Mouse (Mus musculus) right cerebral cortex, postnatal 14 days (tissue): ENCODE measurements around the gene Gipc3.

Experiments
- DNase-seq: peaks from one replicate; pipeline ENCODE4 v3.0.0; 2022

Gipc3 gene

GRCm38 (mm10) chr10:81344421-81345161 is 1.5 kb upstream of the Gipc3 start:
- DNase-seq = no peak

- peak; percentile 78 for DNase-seq
Measured at GRCm38 (mm10) chr10:81341333-81341949, 1.6 kb downstream of the Gipc3 start.

DNA sequence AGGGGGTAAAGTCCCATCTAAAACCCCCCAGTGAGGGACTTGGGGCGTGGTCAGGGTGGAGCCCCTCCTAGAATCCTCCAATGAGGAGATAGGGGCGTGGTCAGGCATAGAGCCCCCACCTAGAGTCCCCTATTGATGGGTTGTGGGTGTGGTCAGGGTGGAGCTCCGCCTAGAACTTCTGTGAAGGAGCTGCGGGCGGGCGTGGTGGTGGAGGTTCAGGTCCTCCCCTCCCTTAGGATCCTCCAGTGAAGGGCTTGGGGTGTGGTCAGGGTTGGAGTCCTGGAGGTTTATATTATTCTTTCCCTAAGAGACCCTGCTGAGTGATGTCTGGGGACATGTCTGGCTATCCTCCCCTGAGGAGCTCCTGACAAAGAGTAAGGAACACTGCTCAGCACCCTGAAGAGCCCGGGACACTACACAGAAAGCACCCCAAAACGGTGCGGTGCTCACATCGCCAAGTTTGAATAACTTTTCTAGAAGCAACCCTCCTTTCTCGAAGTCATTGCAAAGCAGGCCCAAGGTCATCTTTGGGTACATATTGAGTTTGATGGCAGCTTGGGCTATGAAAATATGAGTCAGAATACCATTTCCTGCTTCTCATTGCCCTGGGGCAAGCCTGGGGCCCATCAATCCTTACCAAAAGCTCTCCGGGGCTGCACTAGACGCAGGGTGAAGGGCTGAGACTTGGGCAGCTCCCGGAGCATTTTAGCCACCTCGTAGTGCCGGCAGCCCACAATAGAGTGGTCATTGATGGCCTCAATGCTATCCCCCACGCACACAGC is 2.3 kb downstream of the Gipc3 start:
- DNase-seq = no peak

DNA sequence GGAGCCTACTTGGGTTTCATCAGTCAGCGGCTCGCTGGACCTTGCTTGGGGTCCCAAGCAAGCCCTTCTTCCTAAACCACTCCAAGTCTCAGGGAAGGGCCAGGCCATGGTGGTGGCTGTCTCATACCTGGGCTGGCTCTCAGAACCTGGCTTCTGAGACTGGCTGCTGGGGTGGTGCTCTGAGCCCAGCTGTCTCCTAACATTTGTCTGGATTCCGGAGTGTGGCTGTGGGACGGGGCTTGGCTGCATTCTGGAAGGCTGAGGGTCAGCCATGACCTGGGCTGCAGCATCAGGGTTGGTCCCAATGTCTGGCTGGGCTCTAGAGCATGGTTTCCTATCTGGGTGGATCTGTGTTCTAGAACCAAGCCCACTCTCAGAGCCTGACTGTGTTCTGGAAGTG is 6.5 kb downstream of the Gipc3 start:
- no peak for DNase-seq

DNA sequence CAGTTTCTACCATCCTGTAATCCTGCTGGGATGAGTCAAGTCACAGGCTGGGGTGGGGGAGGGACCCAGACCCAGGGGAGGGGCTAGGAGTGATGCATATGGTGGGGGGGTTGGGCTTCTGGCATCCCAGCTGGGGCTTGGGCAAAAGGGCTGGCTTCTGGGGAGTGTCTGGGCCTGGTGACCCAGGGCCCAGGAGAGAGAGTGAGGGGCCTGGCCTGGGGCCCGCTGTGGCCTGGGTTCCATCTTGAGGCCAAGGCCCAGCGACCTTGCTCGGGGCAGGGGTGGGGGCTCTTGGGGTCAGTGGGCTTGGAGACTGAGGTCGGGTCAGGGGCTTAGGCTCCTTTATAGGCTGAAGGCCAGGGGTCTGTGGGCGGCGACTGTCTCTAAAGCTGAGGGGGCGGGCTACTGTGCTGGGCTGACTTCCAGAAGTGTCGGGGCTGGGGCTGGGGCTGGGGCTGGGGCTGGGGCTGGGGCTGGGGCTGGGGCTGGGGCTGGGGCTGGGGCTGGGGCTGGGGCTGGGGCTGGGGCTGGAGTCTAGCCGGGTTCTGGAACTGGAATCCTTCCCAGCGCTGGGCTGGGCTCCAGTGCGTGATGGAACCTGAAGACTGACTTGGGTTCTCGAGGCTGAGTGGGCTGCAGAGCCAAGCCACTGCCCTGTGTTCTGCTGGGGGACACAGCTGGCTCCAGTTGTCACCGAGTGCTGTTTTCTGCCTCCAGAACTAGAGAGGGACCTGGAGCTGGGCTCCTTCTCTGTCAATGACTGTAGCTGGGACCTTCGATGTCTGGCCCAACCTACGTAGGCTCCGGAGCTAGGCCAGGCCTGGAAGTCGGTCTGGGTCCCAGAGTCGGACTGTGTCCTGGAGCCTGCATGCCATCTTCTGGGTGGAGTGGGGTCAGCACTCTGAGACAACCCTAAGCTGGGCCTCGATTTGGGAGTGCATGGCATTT is 7.4 kb downstream of the Gipc3 start:
- DNase-seq = no peak

DNA sequence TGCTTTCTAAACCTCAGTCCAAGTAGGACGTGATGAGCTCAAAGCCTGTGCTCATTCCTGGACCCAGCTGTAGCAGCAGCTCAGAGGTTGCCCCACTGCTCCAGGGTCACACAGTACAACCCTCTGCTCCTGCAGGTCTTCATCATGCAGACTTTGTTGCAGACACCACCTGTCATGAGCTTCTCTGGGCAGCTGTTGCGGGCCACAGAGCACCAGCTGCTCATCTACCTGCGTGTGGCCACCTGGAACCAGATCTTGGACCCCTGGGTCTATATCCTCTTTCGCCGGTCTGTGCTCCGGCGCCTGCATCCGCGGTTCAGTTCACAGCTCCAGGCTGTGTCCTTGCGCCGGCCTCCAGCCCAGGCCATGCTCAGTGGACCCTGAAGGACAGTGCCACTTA is 8.7 kb downstream of the Gipc3 start:
- no peak for DNase-seq

GRCm38 (mm10) chr10:81332277-81332676 is 10.8 kb downstream of the Gipc3 start:
- DNase-seq = no peak

GRCm38 (mm10) chr10:81330007-81330406 is 13.1 kb downstream of the Gipc3 start:
- DNase-seq = no peak

GRCm38 (mm10) chr10:81329194-81329975 is 13.7 kb downstream of the Gipc3 start:
- no peak for DNase-seq

DNA sequence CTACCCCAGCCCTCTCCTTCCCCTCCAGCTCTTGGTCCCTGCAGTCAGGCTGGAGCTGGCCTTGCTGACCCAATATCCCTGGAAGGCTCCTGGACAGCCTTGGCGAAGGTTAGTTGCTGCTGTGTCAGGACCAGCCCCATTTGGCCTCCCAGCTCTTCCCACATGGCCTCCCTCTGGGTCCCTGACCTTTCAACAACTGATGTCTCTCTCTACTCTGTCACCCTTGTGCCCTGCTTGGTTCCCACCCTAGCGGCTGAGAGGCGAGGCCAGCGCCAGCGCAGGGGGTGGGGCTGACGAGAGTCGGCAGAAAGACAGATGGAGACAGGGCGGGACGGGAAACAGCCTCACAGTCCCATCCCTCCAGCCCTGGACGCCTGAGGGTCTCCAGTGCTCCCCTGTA is 14.7 kb downstream of the Gipc3 start, which contains the start of gene Tbxa2r:
TSS of gene Tbxa2r (plus strand) at position 346 of the 400 bp plus-strand sequence.
- no peak for DNase-seq

DNA sequence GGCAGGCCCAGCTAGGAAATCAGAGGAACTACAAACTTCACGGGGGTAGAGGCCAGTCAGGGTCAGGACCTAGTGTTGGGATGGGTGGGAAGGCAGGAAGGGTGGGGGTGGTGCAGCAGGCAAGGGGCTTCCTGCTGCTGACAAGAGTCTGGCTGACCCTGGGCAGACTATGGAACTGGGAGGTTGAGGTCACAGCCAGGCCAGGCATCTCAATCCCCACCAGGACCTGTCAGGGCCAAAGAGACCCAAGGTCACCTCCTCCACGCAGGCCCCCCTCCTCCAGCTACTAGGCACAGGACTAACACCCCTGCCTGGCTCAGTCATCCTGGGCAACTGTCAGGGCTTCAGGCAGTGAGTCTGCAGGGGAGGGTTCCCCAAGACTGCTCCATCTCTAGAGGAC is 15.1 kb downstream of the Gipc3 start:
- DNase-seq = no peak

- no peak for DNase-seq
Measured at GRCm38 (mm10) chr10:81326858-81327257, 16.2 kb downstream of the Gipc3 start.

- no peak for DNase-seq
Measured at GRCm38 (mm10) chr10:81325781-81326180, 17.3 kb downstream of the Gipc3 start.

- DNase-seq = no peak
Measured at GRCm38 (mm10) chr10:81325176-81325575, 17.9 kb downstream of the Gipc3 start.

GRCm38 (mm10) chr10:81323791-81324530 is 19.1 kb downstream of the Gipc3 start:
- no peak for DNase-seq

GRCm38 (mm10) chr10:81323141-81323775 is 19.8 kb downstream of the Gipc3 start:
- no peak for DNase-seq

DNA sequence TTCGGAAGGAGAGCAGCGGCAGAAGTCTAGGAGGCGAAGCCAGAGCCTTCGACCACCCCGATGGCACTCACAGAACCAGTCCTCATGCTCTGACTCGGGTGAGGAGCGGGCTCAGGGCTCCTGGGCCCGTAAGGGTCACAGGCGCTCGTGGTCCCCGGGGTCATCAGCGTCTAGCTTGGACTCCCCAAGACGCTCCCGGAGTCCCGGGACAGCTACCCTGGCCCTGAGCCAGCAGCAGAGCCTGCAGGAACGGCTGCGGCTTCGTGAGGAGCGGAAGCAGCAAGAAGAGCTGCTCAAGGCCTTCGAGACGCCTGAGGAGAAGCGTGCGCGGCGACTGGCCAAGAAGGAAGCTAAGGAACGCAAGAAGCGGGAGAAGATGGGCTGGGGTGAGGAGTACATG is 20.6 kb downstream of the Gipc3 start:
- DNase-seq = no peak

DNA sequence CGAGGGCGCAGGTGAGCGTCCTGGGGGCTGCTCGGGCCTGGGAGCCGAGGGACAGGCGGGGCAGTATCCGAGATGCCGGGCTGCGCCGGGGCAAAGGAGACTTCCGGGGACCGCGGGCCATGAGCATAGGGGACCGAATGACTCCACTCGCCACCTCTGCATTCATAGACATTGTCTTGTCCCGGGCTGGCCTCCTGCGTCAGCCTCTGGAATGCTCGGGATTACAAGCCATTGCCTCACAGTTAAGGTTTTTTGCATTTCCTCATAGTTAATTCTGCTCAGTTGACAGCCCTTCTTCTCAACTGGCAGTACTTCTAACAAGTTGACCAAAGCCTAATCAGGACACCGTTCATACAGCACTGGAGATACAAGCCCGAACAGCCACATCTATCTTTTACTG is 21.6 kb downstream of the Gipc3 start:
- DNase-seq = no peak

DNA sequence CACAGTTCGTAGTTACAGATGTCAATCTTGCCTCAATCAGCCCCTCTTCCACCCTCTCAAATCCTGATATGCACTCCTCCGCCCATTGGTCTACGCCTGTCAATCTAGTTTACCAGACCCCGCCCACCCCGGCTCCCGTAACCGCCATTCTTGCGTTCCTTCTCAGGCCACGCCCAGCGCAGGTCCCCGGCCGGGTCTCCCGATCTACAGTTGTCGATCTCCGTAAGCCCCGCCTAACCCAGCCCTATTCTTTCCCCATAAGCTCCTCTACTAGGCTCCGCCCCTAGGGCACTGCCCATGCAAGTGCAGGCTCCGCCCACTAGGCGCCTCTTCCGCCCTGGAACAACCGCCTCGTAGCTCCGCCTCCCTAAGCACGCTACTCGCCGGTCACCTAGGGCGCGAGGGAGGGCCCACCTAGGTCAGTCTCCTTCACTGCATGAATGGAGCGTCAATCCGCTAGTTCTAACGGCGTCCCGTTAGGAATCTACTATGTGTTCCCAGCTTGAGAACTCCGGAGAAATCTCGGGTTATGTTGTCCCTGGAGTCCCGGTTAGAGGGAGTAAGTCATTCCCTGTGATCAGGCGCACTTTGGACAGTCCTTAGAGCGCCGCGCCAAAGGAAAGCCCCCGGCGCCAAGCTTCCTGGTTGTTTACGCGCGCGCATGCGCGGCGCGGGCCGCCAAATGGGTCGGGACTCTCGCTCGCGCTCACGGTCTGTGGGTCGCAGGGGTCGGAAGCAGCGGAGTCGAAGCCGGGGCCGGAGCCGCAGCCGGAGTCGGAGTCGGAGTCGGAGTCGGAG is 22.3 kb downstream of the Gipc3 start, which contains the start of gene Cactin:
TSS of gene Cactin (plus strand) at position 554 of the 798 bp plus-strand sequence.
- peak; percentile 99 for DNase-seq
